Mouse (Mus musculus): ENCODE results near the gene Tmem106a. TPM values are rescaled to one million over a fixed set of nuclear protein-coding genes. Genes with fewer than 3 reads are reported as not detected.
"Not testable (repeated sequence)": the region's sequence is repeated elsewhere in the genome, so short reads cannot be mapped to it uniquely, and the experiment has no call there.

The Tmem106a gene
- polyA plus RNA-seq, 1 experiment from 2014 or later = 8.9 TPM

- Histone ChIP-seq H3K36me3 (ENCODE audit: control insufficient read depth, insufficient read depth, low read length) (no peaks in the 10 kb centered on the region), H3K27ac (ENCODE audit: low read depth) (no peak overlapping the region), H3K9ac (ENCODE audit: low read length) (no peak overlapping the region), H3K4me2 (ENCODE audit: low read length) (no peak overlapping the region), H3K9me3 (ENCODE audit: control insufficient read depth, low read length) (no peaks in the 10 kb centered on the region), H3K27me3 (replicated peaks; ENCODE audit: control insufficient read depth, insufficient read depth, low read length) (no peaks in the 10 kb centered on the region), H3K4me3 (ENCODE audit: low read depth, low read length) (no peak overlapping the region), H3K4me1 (replicated peaks; ENCODE audit: control insufficient read depth, insufficient read depth, low read length) (no peaks in the 10 kb centered on the region)
- no peak for DNase-seq (ENCODE audit: low spot score)
- no peak for ATAC-seq (replicated peaks; ENCODE audit: low FRiP score, low TSS enrichment, low read depth)
- 91% methylated on average over 10 of the region's 10 CpGs for WGBS
Observed at GRCm38 (mm10) chr11:101587676-101588075, 5.6 kb downstream of the Tmem106a start.

GRCm38 (mm10) chr11:101588868-101589267, 6.8 kb downstream of the Tmem106a start:
- no peaks in the 10 kb centered on the region for H3K36me3 ChIP-seq (ENCODE audit: control insufficient read depth, insufficient read depth, low read length)
- 91% methylated on average over 7 of the region's 7 CpGs for WGBS
- no peak; the same call in 1 of the 2 replicates for ATAC-seq (replicated peaks; ENCODE audit: low FRiP score, low TSS enrichment, low read depth)

GRCm38 (mm10) chr11:101589444-101589843, 7.4 kb downstream of the Tmem106a start:
- Histone ChIP-seq H3K4me1 (replicated peaks; ENCODE audit: control insufficient read depth, insufficient read depth, low read length) (no peaks in the 10 kb centered on the region), H3K9ac (ENCODE audit: low read length) (no peak overlapping the region), H3K27ac (ENCODE audit: low read depth) (no peak overlapping the region), H3K4me2 (ENCODE audit: low read length) (no peak overlapping the region), H3K9me3 (ENCODE audit: control insufficient read depth, low read length) (no peaks in the 10 kb centered on the region), H3K4me3 (ENCODE audit: low read depth, low read length) (no peak overlapping the region), H3K36me3 (ENCODE audit: control insufficient read depth, insufficient read depth, low read length) (no peaks in the 10 kb centered on the region), H3K27me3 (replicated peaks; ENCODE audit: control insufficient read depth, insufficient read depth, low read length) (no peaks in the 10 kb centered on the region)
- no peak for ATAC-seq (replicated peaks; ENCODE audit: low FRiP score, low TSS enrichment, low read depth)
- WGBS = 24% methylated on average over 5 of the region's 5 CpGs
- DNase-seq (ENCODE audit: low spot score) = peak; percentile 80

More at GRCm38 (mm10) chr11:101588868-101589267, 6.8 kb downstream of the Tmem106a start:
- no peak overlapping the region for H3K4me3 ChIP-seq (ENCODE audit: low read depth, low read length)
- no peak for DNase-seq (ENCODE audit: low spot score)
- H3K4me2 ChIP-seq (ENCODE audit: low read length) = no peak overlapping the region
- no peaks in the 10 kb centered on the region for H3K9me3 ChIP-seq (ENCODE audit: control insufficient read depth, low read length)
- H3K4me1 ChIP-seq (replicated peaks; ENCODE audit: control insufficient read depth, insufficient read depth, low read length) = no peaks in the 10 kb centered on the region
- no peak overlapping the region for H3K27ac ChIP-seq (ENCODE audit: low read depth)
- no peaks in the 10 kb centered on the region for H3K27me3 ChIP-seq (replicated peaks; ENCODE audit: control insufficient read depth, insufficient read depth, low read length)
- no peak overlapping the region for H3K9ac ChIP-seq (ENCODE audit: low read length)

GRCm38 (mm10) chr11:101589989-101590624, 8.1 kb downstream of the Tmem106a start:
- Histone ChIP-seq H3K9ac (ENCODE audit: low read length) (no peak overlapping the region), H3K36me3 (ENCODE audit: control insufficient read depth, insufficient read depth, low read length) (no peaks in the 10 kb centered on the region), H3K4me1 (replicated peaks; ENCODE audit: control insufficient read depth, insufficient read depth, low read length) (no peaks in the 10 kb centered on the region), H3K27me3 (replicated peaks; ENCODE audit: control insufficient read depth, insufficient read depth, low read length) (no peaks in the 10 kb centered on the region), H3K4me3 (ENCODE audit: low read depth, low read length) (no peak overlapping the region), H3K27ac (ENCODE audit: low read depth) (no peak overlapping the region), H3K9me3 (ENCODE audit: control insufficient read depth, low read length) (no peaks in the 10 kb centered on the region), H3K4me2 (ENCODE audit: low read length) (no peak overlapping the region)
- no peak for ATAC-seq (replicated peaks; ENCODE audit: low FRiP score, low TSS enrichment, low read depth)
- no peak for DNase-seq (ENCODE audit: low spot score)
- 65% methylated on average over 12 of the region's 12 CpGs for WGBS

- Histone ChIP-seq H3K4me1 (replicated peaks; ENCODE audit: control insufficient read depth, insufficient read depth, low read length) (no peaks in the 10 kb centered on the region), H3K9me3 (ENCODE audit: control insufficient read depth, low read length) (no peaks in the 10 kb centered on the region), H3K27ac (ENCODE audit: low read depth) (no peak within 1 kb of the TSS), H3K9ac (ENCODE audit: low read length) (no peak within 1 kb of the TSS), H3K4me2 (ENCODE audit: low read length) (no peak within 1 kb of the TSS), H3K4me3 (ENCODE audit: low read depth, low read length) (no peak within 1 kb of the TSS), H3K27me3 (replicated peaks; ENCODE audit: control insufficient read depth, insufficient read depth, low read length) (no peaks in the 10 kb centered on the region), H3K36me3 (ENCODE audit: control insufficient read depth, insufficient read depth, low read length) (no peaks in the 10 kb centered on the region)
- 74% methylated on average over 6 of the region's 6 CpGs for WGBS
- DNase-seq (ENCODE audit: low spot score) = no peak
- no peak for ATAC-seq (replicated peaks; ENCODE audit: low FRiP score, low TSS enrichment, low read depth)
Observed at GRCm38 (mm10) chr11:101599156-101599555, 17.1 kb downstream of the Tmem106a start, which contains the start of gene Gm11634. Gene Gm11634, minus strand, starts transcription at chr11:101599256.

- Histone ChIP-seq H3K4me2 (ENCODE audit: low read length) (no peak overlapping the region), H3K9ac (ENCODE audit: low read length) (no peak overlapping the region), H3K27me3 (replicated peaks; ENCODE audit: control insufficient read depth, insufficient read depth, low read length) (no peaks in the 10 kb centered on the region), H3K4me1 (replicated peaks; ENCODE audit: control insufficient read depth, insufficient read depth, low read length) (no peaks in the 10 kb centered on the region), H3K4me3 (ENCODE audit: low read depth, low read length) (no peak overlapping the region), H3K9me3 (ENCODE audit: control insufficient read depth, low read length) (no peaks in the 10 kb centered on the region), H3K27ac (ENCODE audit: low read depth) (no peak overlapping the region), H3K36me3 (ENCODE audit: control insufficient read depth, insufficient read depth, low read length) (no peaks in the 10 kb centered on the region)
- ATAC-seq (replicated peaks; ENCODE audit: low FRiP score, low TSS enrichment, low read depth) = no peak
- 4% methylated on average over 3 of the region's 3 CpGs for WGBS
- peak; percentile 91 for DNase-seq (ENCODE audit: low spot score)
Observed at GRCm38 (mm10) chr11:101602491-101602890, 20.4 kb downstream of the Tmem106a start.

GRCm38 (mm10) chr11:101604116-101604515, 22.1 kb downstream of the Tmem106a start:
- no peaks in the 10 kb centered on the region for H3K27me3 ChIP-seq (replicated peaks; ENCODE audit: control insufficient read depth, insufficient read depth, low read length)
- H3K27ac ChIP-seq (ENCODE audit: low read depth) = no peak overlapping the region
- whole genome bisulfite sequencing = 7% methylated on average over 3 of the region's 3 CpGs
- DNase-seq (ENCODE audit: low spot score) (no peak), ATAC-seq (replicated peaks; ENCODE audit: low FRiP score, low TSS enrichment, low read depth) (no peak)
- H3K9ac ChIP-seq (ENCODE audit: low read length) = no peak overlapping the region
- no peaks in the 10 kb centered on the region for H3K36me3 ChIP-seq (ENCODE audit: control insufficient read depth, insufficient read depth, low read length)
- H3K4me3 ChIP-seq (ENCODE audit: low read depth, low read length) = no peak overlapping the region
- no peaks in the 10 kb centered on the region for H3K9me3 ChIP-seq (ENCODE audit: control insufficient read depth, low read length)
- H3K4me1 ChIP-seq (replicated peaks; ENCODE audit: control insufficient read depth, insufficient read depth, low read length) = no peaks in the 10 kb centered on the region
- peak overlapping the region; percentile 40 for H3K4me2 ChIP-seq (ENCODE audit: low read length)

- not testable (repeated sequence) for H3K27me3 ChIP-seq (replicated peaks; ENCODE audit: control insufficient read depth, insufficient read depth, low read length); H3K9ac ChIP-seq (ENCODE audit: low read length); H3K4me1 ChIP-seq (replicated peaks; ENCODE audit: control insufficient read depth, insufficient read depth, low read length); H3K36me3 ChIP-seq (ENCODE audit: control insufficient read depth, insufficient read depth, low read length); H3K9me3 ChIP-seq (ENCODE audit: control insufficient read depth, low read length)
- Histone ChIP-seq H3K4me3 (ENCODE audit: low read depth, low read length) (peak overlapping the region; percentile 20; the same call in 1 of the 2 replicates), H3K27ac (ENCODE audit: low read depth) (peak overlapping the region; percentile 77), H3K4me2 (ENCODE audit: low read length) (peak overlapping the region; percentile 40)
- WGBS = 2% methylated on average over 30 of the region's 30 CpGs
- DNase-seq (ENCODE audit: low spot score) = peak; percentile 88
- peak; percentile 74 for ATAC-seq (replicated peaks; ENCODE audit: low FRiP score, low TSS enrichment, low read depth)
Observed at GRCm38 (mm10) chr11:101604531-101605453, 22.8 kb downstream of the Tmem106a start.
